Mouse (Mus musculus): Measurements from ENCODE around the gene Cnn3. TPM values are rescaled to one million over a fixed set of nuclear protein-coding genes. Genes with fewer than 3 reads are reported as not detected.

The Cnn3 gene
- polyA plus RNA-seq, 1 experiment from 2014 or later: 844 TPM

GRCm38 (mm10) chr3:121458545-121459492 lies 32.5 kb downstream of the Cnn3 start:
- 62% methylated on average over 14 of the region's 14 CpGs for WGBS
- H3K27ac ChIP-seq (replicated peaks): no peak overlapping the region; the same call in 1 of the 2 replicates

GRCm38 (mm10) chr3:121460473-121461193 lies 34.3 kb downstream of the Cnn3 start:
- WGBS: 79% methylated on average over 16 of the region's 16 CpGs
- H3K36me3 ChIP-seq: peaks cover 49% of the 10 kb centered on the region

More at GRCm38 (mm10) chr3:121458545-121459492, 32.5 kb downstream of the Cnn3 start:
- peaks cover 66% of the 10 kb centered on the region for H3K36me3 ChIP-seq
- peaks cover 12% of the 10 kb centered on the region for H3K4me1 ChIP-seq
- H3K9ac ChIP-seq: no peak overlapping the region
- ATAC-seq (ENCODE audit: insufficient number of reproducible peaks, low FRiP score, low TSS enrichment, low read depth): no peak
- H3K9me3 ChIP-seq (replicated peaks): no peaks in the 10 kb centered on the region
- no peak overlapping the region for H3K4me2 ChIP-seq (replicated peaks)
- no peaks in the 10 kb centered on the region for H3K27me3 ChIP-seq
- H3K4me3 ChIP-seq (replicated peaks): no peak overlapping the region

GRCm38 (mm10) chr3:121461477-121461876 lies 35.2 kb downstream of the Cnn3 start:
- Histone ChIP-seq H3K9me3 (replicated peaks) (no peaks in the 10 kb centered on the region), H3K4me1 (peaks cover 30% of the 10 kb centered on the region), H3K4me2 (replicated peaks) (no peak overlapping the region), H3K36me3 (peaks cover 40% of the 10 kb centered on the region), H3K27ac (replicated peaks) (no peak overlapping the region), H3K27me3 (no peaks in the 10 kb centered on the region), H3K4me3 (replicated peaks) (no peak overlapping the region), H3K9ac (no peak overlapping the region)
- WGBS: 90% methylated on average over 13 of the region's 13 CpGs
- ATAC-seq (ENCODE audit: insufficient number of reproducible peaks, low FRiP score, low TSS enrichment, low read depth): no peak

More at GRCm38 (mm10) chr3:121460473-121461193, 34.3 kb downstream of the Cnn3 start:
- H3K9ac ChIP-seq: no peak overlapping the region
- no peaks in the 10 kb centered on the region for H3K9me3 ChIP-seq (replicated peaks)
- peak overlapping the region; percentile 58; the same call in 1 of the 2 replicates for H3K27ac ChIP-seq (replicated peaks)
- no peak for ATAC-seq (ENCODE audit: insufficient number of reproducible peaks, low FRiP score, low TSS enrichment, low read depth)
- peaks cover 23% of the 10 kb centered on the region for H3K4me1 ChIP-seq
- H3K4me2 ChIP-seq (replicated peaks): no peak overlapping the region
- no peak overlapping the region for H3K4me3 ChIP-seq (replicated peaks)
- no peaks in the 10 kb centered on the region for H3K27me3 ChIP-seq

GRCm38 (mm10) chr3:121462782-121463181 lies 36.5 kb downstream of the Cnn3 start:
- no peaks in the 10 kb centered on the region for H3K27me3 ChIP-seq
- peaks cover 27% of the 10 kb centered on the region for H3K36me3 ChIP-seq
- H3K4me1 ChIP-seq: peaks cover 39% of the 10 kb centered on the region
- H3K4me3 ChIP-seq (replicated peaks): no peak overlapping the region
- H3K9ac ChIP-seq: no peak overlapping the region
- ATAC-seq (ENCODE audit: insufficient number of reproducible peaks, low FRiP score, low TSS enrichment, low read depth): no peak
- no peak overlapping the region for H3K4me2 ChIP-seq (replicated peaks)
- no peaks in the 10 kb centered on the region for H3K9me3 ChIP-seq (replicated peaks)
- H3K27ac ChIP-seq (replicated peaks): 0 out of 2 replicates have a peak overlapping the region, but pooled peaks have one; percentile 22
- WGBS: 66% methylated on average over 3 of the region's 3 CpGs

GRCm38 (mm10) chr3:121464733-121465305 lies 38.5 kb downstream of the Cnn3 start:
- Histone ChIP-seq H3K36me3 (peaks cover 12% of the 10 kb centered on the region; the same call in 1 of the 2 replicates), H3K4me1 (peaks cover 55% of the 10 kb centered on the region), H3K9me3 (replicated peaks) (no peaks in the 10 kb centered on the region), H3K27ac (replicated peaks) (peak overlapping the region; percentile 75), H3K4me3 (replicated peaks) (no peak overlapping the region), H3K27me3 (no peaks in the 10 kb centered on the region), H3K9ac (no peak overlapping the region), H3K4me2 (replicated peaks) (no peak overlapping the region)
- ATAC-seq (ENCODE audit: insufficient number of reproducible peaks, low FRiP score, low TSS enrichment, low read depth): no peak
- WGBS: 48% methylated on average over 7 of the region's 7 CpGs

- Histone ChIP-seq H3K27ac (replicated peaks) (no peak overlapping the region), H3K36me3 (peaks cover 7% of the 10 kb centered on the region; the same call in 1 of the 2 replicates), H3K9ac (no peak overlapping the region), H3K4me1 (peaks cover 64% of the 10 kb centered on the region), H3K4me2 (replicated peaks) (no peak overlapping the region), H3K4me3 (replicated peaks) (no peak overlapping the region), H3K9me3 (replicated peaks) (no peaks in the 10 kb centered on the region), H3K27me3 (no peaks in the 10 kb centered on the region)
- 52% methylated on average over 10 of the region's 10 CpGs for WGBS
- no peak; the same call in 1 of the 2 replicates for ATAC-seq (ENCODE audit: insufficient number of reproducible peaks, low FRiP score, low TSS enrichment, low read depth)
These were observed 39.5 kb downstream of the Cnn3 start for GRCm38 (mm10) chr3:121465795-121466194.

GRCm38 (mm10) chr3:121467094-121467552 lies 40.8 kb downstream of the Cnn3 start:
- Histone ChIP-seq H3K9ac (no peak overlapping the region), H3K4me3 (replicated peaks) (no peak overlapping the region), H3K27me3 (no peaks in the 10 kb centered on the region), H3K4me1 (peaks cover 64% of the 10 kb centered on the region), H3K27ac (replicated peaks) (peak overlapping the region; percentile 58; the same call in 1 of the 2 replicates), H3K36me3 (no peaks in the 10 kb centered on the region), H3K4me2 (replicated peaks) (no peak overlapping the region), H3K9me3 (replicated peaks) (no peaks in the 10 kb centered on the region)
- no peak for ATAC-seq (ENCODE audit: insufficient number of reproducible peaks, low FRiP score, low TSS enrichment, low read depth)
- 52% methylated on average over 10 of the region's 10 CpGs for WGBS

GRCm38 (mm10) chr3:121468136-121468535 lies 41.8 kb downstream of the Cnn3 start:
- no peak overlapping the region for H3K4me2 ChIP-seq (replicated peaks)
- H3K27ac ChIP-seq (replicated peaks): peak overlapping the region; percentile 5; the same call in 1 of the 2 replicates
- no peaks in the 10 kb centered on the region for H3K9me3 ChIP-seq (replicated peaks)
- H3K27me3 ChIP-seq: no peaks in the 10 kb centered on the region
- ATAC-seq (ENCODE audit: insufficient number of reproducible peaks, low FRiP score, low TSS enrichment, low read depth): no peak
- 9% methylated on average over 2 of the region's 2 CpGs for WGBS
- no peak overlapping the region for H3K4me3 ChIP-seq (replicated peaks)
- peaks cover 59% of the 10 kb centered on the region for H3K4me1 ChIP-seq
- H3K36me3 ChIP-seq: no peaks in the 10 kb centered on the region
- H3K9ac ChIP-seq: no peak overlapping the region

GRCm38 (mm10) chr3:121469185-121469975 lies 43.1 kb downstream of the Cnn3 start:
- Histone ChIP-seq H3K36me3 (no peaks in the 10 kb centered on the region), H3K27me3 (no peaks in the 10 kb centered on the region), H3K4me3 (replicated peaks) (peak overlapping the region; percentile 12; the same call in 1 of the 2 replicates), H3K4me2 (replicated peaks) (peak overlapping the region; percentile 34), H3K9me3 (replicated peaks) (no peaks in the 10 kb centered on the region), H3K4me1 (peaks cover 49% of the 10 kb centered on the region), H3K9ac (no peak overlapping the region), H3K27ac (replicated peaks) (peak overlapping the region; percentile 91)
- WGBS: 3% methylated on average over 12 of the region's 13 CpGs
- peak; percentile 84 for ATAC-seq (ENCODE audit: insufficient number of reproducible peaks, low FRiP score, low TSS enrichment, low read depth)

GRCm38 (mm10) chr3:121471703-121472102 lies 45.4 kb downstream of the Cnn3 start:
- 77% methylated on average over 11 of the region's 11 CpGs for WGBS
- H3K27ac ChIP-seq (replicated peaks): no peak overlapping the region
- H3K36me3 ChIP-seq: no peaks in the 10 kb centered on the region
- no peak overlapping the region for H3K4me2 ChIP-seq (replicated peaks)
- ATAC-seq (ENCODE audit: insufficient number of reproducible peaks, low FRiP score, low TSS enrichment, low read depth): no peak
- no peak overlapping the region for H3K9ac ChIP-seq
- no peak overlapping the region for H3K4me3 ChIP-seq (replicated peaks)
- H3K4me1 ChIP-seq: peaks cover 34% of the 10 kb centered on the region
- no peaks in the 10 kb centered on the region for H3K27me3 ChIP-seq
- H3K9me3 ChIP-seq (replicated peaks): no peaks in the 10 kb centered on the region
